Mouse (Mus musculus): ENCODE data around the gene Glrx2.

Glrx2 gene

DNA sequence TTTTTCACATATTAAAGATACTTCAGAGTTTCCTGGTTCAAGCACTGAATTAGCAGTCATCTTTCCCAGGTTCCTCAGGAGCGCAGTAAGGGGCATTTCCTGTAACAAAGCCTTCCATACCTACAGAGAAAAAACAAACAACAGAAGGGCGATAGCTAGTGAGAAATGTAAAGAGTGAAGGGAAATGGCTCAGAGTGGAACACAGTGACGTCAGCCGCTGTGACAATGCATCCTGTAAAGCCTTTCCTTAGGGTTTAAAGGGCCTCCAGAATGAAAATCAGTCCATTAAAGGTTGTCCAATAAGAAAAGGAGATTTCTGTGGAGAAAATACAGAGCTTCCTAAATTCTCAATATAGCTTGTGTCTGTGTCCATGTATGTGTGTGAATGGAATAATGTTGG lies 49.7 kb downstream of the Glrx2 start:
- TF ChIP-seq CTCF (conservative IDR thresholded peaks at IDR 0.05; ENCODE audit: low read length) (no peak), NANOG (IDR thresholded peaks at IDR 0.05; ENCODE audit: borderline replicate concordance, low read length) (no peak), POU5F1 (IDR thresholded peaks at IDR 0.05; ENCODE audit: borderline replicate concordance, low read length) (no peak)
- Histone ChIP-seq H3K4me3 (replicated peaks; ENCODE audit: low read length) (no peak overlapping the region), H3K27me3 (ENCODE audit: insufficient read depth, low read length) (no peaks in the 10 kb centered on the region), H3K4me1 (replicated peaks; ENCODE audit: low read depth, low read length) (0 out of 2 replicates have a peak, but pooled peaks cover 11% of the 10 kb centered on the region), H3K9me3 (ENCODE audit: low read length) (no peaks in the 10 kb centered on the region), H3K36me3 (ENCODE audit: insufficient read depth, low read length) (peaks cover 27% of the 10 kb centered on the region)

DNA sequence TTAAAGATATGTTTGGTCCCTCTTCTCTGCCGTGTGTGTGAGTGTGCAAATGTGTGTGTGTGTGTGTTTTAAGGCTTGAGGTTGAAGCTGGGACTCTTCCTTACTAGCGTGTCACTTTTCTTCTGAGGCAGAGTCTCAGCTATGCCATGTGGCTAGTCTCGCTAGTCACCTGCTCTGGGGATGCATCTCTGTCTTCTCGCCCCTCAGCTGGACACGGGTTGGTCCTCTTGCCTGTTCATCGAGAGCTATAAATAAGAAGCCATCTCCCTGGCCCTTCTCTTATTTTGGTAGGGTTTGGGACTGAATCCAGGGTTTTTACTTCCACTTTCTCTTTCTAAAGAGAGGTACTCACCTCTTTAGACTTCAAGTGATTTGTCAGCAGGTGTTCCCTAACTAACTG lies 50.1 kb downstream of the Glrx2 start:
- Histone ChIP-seq H3K9me3 (ENCODE audit: low read length) (no peaks in the 10 kb centered on the region), H3K4me3 (replicated peaks; ENCODE audit: low read length) (no peak overlapping the region), H3K4me1 (replicated peaks; ENCODE audit: low read depth, low read length) (0 out of 2 replicates have a peak, but pooled peaks cover 11% of the 10 kb centered on the region), H3K36me3 (ENCODE audit: insufficient read depth, low read length) (peaks cover 23% of the 10 kb centered on the region), H3K27me3 (ENCODE audit: insufficient read depth, low read length) (no peaks in the 10 kb centered on the region)
- TF ChIP-seq CTCF (conservative IDR thresholded peaks at IDR 0.05; ENCODE audit: low read length) (no peak), NANOG (IDR thresholded peaks at IDR 0.05; ENCODE audit: borderline replicate concordance, low read length) (peak; percentile 29; the same call in 1 of the 2 replicates)

DNA sequence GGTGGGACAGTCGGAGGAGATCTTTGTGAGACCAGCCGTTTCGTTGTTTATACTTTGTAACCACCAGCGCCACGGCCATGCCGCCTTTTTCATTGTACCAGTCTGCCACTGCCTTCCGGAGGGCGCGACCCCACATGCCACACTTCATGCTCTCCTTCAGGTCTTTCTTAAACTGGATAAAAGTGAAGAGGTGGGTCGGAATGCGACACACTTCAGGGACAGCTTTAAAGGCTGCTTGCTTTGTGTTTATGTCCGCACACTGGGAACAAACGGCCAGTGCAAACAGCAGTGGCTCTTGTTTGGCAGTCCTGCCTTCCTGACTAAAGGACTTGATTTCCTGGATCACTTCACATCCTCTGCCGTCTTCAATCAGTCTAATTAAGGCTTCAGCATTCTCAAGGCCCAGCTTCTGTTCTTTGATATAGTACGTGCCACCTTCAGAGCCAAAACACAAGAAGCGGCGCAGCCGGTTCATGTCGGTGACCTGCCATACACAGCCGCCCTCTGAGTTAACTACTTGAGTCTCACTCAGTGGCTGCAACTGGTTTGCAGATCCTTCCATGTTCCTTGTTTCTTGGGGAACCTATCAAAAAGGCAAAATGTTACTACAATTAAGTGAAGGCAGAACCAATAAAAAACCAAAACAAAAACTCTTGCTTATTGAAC lies 54.4 kb downstream of the Glrx2 start:
- 0 out of 2 replicates have a peak, but pooled peaks cover 11% of the 10 kb centered on the region for H3K4me1 ChIP-seq (replicated peaks; ENCODE audit: low read depth, low read length)
- peak overlapping the region; percentile 49 for H3K4me3 ChIP-seq (replicated peaks; ENCODE audit: low read length)
- H3K36me3 ChIP-seq (ENCODE audit: insufficient read depth, low read length), result peaks cover 16% of the 10 kb centered on the region
- H3K9me3 ChIP-seq (ENCODE audit: low read length), result no peaks in the 10 kb centered on the region
- no peak for TF ChIP-seq NANOG (IDR thresholded peaks at IDR 0.05; ENCODE audit: borderline replicate concordance, low read length)
- no peak for TF ChIP-seq POU5F1 (IDR thresholded peaks at IDR 0.05; ENCODE audit: borderline replicate concordance, low read length)
- TF ChIP-seq CTCF (conservative IDR thresholded peaks at IDR 0.05; ENCODE audit: low read length), result no peak
- peaks cover 3% of the 10 kb centered on the region; the same call in 1 of the 2 replicates for H3K27me3 ChIP-seq (ENCODE audit: insufficient read depth, low read length)

DNA sequence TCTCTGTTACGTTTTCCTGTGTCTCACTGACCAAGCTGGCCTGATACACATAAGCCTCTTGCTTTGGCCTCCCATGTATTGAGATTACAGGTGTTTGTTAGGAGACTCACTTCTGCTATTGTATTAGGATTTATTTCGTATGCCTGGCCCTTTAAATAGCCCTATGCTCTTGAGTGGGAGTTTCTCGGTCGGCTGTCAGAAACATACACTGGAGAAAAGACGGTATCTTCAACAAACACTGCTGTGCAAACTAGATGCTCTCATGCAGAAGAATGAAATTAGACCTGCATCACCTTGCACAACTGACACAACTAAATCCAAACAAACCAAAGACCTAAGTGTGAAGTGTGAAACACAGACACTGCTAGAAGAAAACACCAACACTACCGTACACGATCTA lies 56.9 kb downstream of the Glrx2 start:
- H3K4me3 ChIP-seq (replicated peaks; ENCODE audit: low read length), result no peak overlapping the region
- no peak for TF ChIP-seq NANOG (IDR thresholded peaks at IDR 0.05; ENCODE audit: borderline replicate concordance, low read length)
- H3K9me3 ChIP-seq (ENCODE audit: low read length), result no peaks in the 10 kb centered on the region
- H3K4me1 ChIP-seq (replicated peaks; ENCODE audit: low read depth, low read length), result peaks cover 13% of the 10 kb centered on the region; the same call in 1 of the 2 replicates
- peaks cover 4% of the 10 kb centered on the region; the same call in 1 of the 2 replicates for H3K36me3 ChIP-seq (ENCODE audit: insufficient read depth, low read length)
- H3K27me3 ChIP-seq (ENCODE audit: insufficient read depth, low read length), result peaks cover 3% of the 10 kb centered on the region; the same call in 1 of the 2 replicates

DNA sequence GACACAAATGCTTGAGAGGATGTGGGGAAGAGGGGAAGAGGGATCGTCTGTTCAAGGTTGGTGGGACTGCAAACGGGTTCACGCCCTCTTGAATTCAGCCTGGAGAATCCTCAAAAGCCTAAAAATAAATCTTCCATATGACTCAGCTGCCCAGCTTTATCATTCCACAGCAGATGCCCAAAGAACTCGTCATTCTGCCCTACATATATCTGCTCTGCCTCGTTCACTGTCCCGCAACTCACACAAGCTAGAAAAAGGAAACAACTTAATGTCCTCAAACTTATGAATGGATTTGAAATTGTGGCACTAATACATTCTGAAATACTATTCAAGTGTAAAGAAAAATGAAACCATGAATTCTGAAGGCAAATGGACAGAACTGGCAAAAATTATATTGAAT lies 57.8 kb downstream of the Glrx2 start:
- TF ChIP-seq NANOG (IDR thresholded peaks at IDR 0.05; ENCODE audit: borderline replicate concordance, low read length) (no peak), POU5F1 (IDR thresholded peaks at IDR 0.05; ENCODE audit: borderline replicate concordance, low read length) (no peak), CTCF (conservative IDR thresholded peaks at IDR 0.05; ENCODE audit: low read length) (no peak)
- Histone ChIP-seq H3K4me3 (replicated peaks; ENCODE audit: low read length) (no peak overlapping the region), H3K36me3 (ENCODE audit: insufficient read depth, low read length) (peaks cover 4% of the 10 kb centered on the region; the same call in 1 of the 2 replicates), H3K9me3 (ENCODE audit: low read length) (no peaks in the 10 kb centered on the region), H3K4me1 (replicated peaks; ENCODE audit: low read depth, low read length) (peaks cover 21% of the 10 kb centered on the region), H3K27me3 (ENCODE audit: insufficient read depth, low read length) (peaks cover 3% of the 10 kb centered on the region; the same call in 1 of the 2 replicates)

DNA sequence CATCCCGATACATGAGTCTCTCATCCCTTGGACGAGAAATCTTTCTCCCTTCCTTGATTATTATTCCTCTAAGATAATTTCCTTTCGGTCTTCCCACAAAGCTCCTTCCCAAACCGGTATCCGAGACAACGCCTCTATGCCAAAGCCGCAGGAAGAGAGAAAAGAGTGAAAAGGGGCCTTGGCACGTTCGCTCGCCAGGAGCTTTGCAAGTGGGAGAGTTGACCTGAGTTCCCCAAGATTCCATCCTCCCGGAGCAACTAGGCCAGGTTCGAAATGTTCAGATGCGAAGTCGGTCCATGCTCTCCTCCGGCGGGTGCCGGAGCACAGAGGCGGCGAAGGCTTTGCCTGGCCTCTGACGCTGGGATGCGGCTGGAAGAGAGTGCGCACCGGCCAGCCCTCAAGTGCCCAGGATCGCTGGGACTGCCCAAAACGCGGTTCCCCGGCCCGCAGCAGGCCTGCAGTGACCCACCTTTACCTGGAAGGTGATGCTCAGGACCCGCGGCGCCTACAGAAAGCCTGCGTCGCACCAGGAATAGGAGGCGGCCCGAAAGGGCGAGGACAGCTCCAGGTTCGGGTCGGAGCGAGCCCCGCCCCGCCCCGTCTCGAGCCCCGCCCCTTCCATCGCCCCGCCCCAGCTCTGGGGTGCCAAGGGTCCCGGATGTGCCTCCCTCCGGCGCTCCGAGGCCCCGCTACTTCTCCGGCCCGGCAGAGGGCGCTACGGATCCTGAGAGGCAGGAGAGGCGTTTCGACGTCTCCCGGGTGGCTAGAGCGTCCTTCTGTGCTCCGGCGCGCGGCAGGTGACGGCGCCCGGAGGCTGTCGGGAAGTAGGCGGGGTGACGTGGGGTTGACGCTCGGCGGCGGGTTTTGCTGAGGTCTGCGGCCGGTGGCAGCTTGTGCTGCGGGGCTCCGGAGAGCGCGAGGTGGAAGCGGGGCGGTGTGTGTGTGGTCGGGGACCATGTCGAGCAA lies 60.6 kb downstream of the Glrx2 start, which contains the start of the genes Trove2 and Uchl5:
TSS of gene Trove2 (minus strand) at position 623 of the 966 bp plus-strand sequence.
TSS of gene Uchl5 (plus strand) at position 827 of the 966 bp plus-strand sequence.
- Histone ChIP-seq H3K4me3 (replicated peaks; ENCODE audit: low read length) (peak within 1 kb of the TSS; percentile 99), H3K27me3 (ENCODE audit: insufficient read depth, low read length) (peaks cover 3% of the 10 kb centered on the region; the same call in 1 of the 2 replicates), H3K36me3 (ENCODE audit: insufficient read depth, low read length) (peaks cover 15% of the 10 kb centered on the region), H3K9me3 (ENCODE audit: low read length) (no peaks in the 10 kb centered on the region), H3K4me1 (replicated peaks; ENCODE audit: low read depth, low read length) (peaks cover 17% of the 10 kb centered on the region)
- no peak for TF ChIP-seq CTCF (conservative IDR thresholded peaks at IDR 0.05; ENCODE audit: low read length)
- no peak for TF ChIP-seq POU5F1 (IDR thresholded peaks at IDR 0.05; ENCODE audit: borderline replicate concordance, low read length)
- TF ChIP-seq NANOG (IDR thresholded peaks at IDR 0.05; ENCODE audit: borderline replicate concordance, low read length), result no peak

DNA sequence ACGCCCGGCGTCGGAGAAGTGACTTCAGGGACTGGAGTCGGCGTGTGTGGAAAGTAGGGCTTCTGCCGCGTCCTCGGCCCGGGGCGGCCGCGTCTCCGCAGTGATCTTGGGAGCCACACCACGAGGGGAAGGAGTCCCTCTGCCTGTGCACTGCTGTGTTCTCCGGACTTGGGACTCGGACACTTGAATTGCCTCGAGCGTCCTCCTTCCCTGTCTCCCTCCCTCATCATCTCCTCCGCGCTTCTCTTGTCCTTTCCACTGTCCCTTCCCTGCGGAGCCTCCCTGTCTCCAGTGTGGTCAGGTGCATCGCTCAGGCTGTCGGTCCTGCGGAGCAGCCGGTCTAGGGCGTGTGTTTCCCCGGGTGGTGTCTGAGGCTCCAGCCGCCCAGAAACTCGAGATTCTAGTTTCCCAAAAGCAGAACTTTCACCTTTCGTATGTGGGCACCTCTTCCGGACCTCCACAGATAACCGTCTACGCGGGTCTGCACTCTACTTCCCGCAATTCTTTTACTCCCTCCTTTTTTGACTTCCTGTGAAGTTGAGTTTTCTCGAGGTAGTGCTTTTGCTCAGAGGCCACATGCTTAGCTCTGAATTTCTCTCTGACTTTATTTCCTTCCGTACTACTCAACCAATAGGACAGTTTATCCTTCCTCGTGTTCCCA lies 61.5 kb downstream of the Glrx2 start:
- TF ChIP-seq POU5F1 (IDR thresholded peaks at IDR 0.05; ENCODE audit: borderline replicate concordance, low read length) (no peak), CTCF (conservative IDR thresholded peaks at IDR 0.05; ENCODE audit: low read length) (no peak), NANOG (IDR thresholded peaks at IDR 0.05; ENCODE audit: borderline replicate concordance, low read length) (no peak)
- Histone ChIP-seq H3K27me3 (ENCODE audit: insufficient read depth, low read length) (peaks cover 3% of the 10 kb centered on the region; the same call in 1 of the 2 replicates), H3K9me3 (ENCODE audit: low read length) (no peaks in the 10 kb centered on the region)

More for the DNA sequence above, 61.5 kb downstream of the Glrx2 start:
- H3K36me3 ChIP-seq (ENCODE audit: insufficient read depth, low read length), result peaks cover 15% of the 10 kb centered on the region
- peaks cover 22% of the 10 kb centered on the region for H3K4me1 ChIP-seq (replicated peaks; ENCODE audit: low read depth, low read length)
- H3K4me3 ChIP-seq (replicated peaks; ENCODE audit: low read length), result peak overlapping the region; percentile 99
